Mouse (Mus musculus) heart, postnatal 0 days (tissue): ENCODE measurements around the gene Sec61b.

Experiments used
- CTCF ChIP-seq: IDR thresholded peaks from 2 replicates; pipeline ENCODE4 v1.5.1; 2016; ENCODE audit warnings: antibody characterized with exemption, control low read depth, low read depth
- EP300 ChIP-seq: IDR thresholded peaks from 2 replicates; pipeline ENCODE4 v1.6.1; 2016; ENCODE audit warnings: antibody characterized with exemption, low read depth

- TF ChIP-seq CTCF, result no peak
- TF ChIP-seq EP300, result no peak
Measured at GRCm38 (mm10) chr4:47520076-47520475, 45.6 kb downstream of the Sec61b start.
